Mouse (Mus musculus): ENCODE measurements around the gene Pltp.

GRCm38 (mm10) chr2:164857842-164858553 is 487 bp upstream of the Pltp start:
- TF ChIP-seq ZNF384 (IDR thresholded peaks at IDR 0.05; ENCODE audit: low read depth, low read length) (no peak), HCFC1 (IDR thresholded peaks at IDR 0.05; ENCODE audit: borderline replicate concordance, insufficient read depth, low read length) (no peak), CHD2 (IDR thresholded peaks at IDR 0.05; ENCODE audit: low read depth, low read length) (no peak), MAFK (IDR thresholded peaks at IDR 0.05; ENCODE audit: insufficient read depth, low read depth, low read length) (no peak), ZC3H11A (IDR thresholded peaks at IDR 0.05; ENCODE audit: borderline replicate concordance, low read depth, low read length) (no peak)
